8 mouse cellular contexts compared by ENCODE assay signal in genomic region chr17:35979401-35980362, GRCm38 (mm10). TPM values are rescaled to one million over a fixed set of nuclear protein-coding genes. Genes with fewer than 3 reads are reported as not detected.
DNase-seq lines count a peak whose midpoint lies in the region; ATAC-seq and TF ChIP-seq lines count a peak whose summit lies in the region.

TSS of gene Gnl1 (plus strand) at chr17:35979851.
TSS of gene Prr3 (minus strand) at chr17:35980236.

- H3K79me2 ChIP-seq in MEL (ENCODE audit: control insufficient read depth, insufficient read depth, low read length, poor library complexity): peaks cover 32% of the 10 kb centered on the region

- H3K4me2 ChIP-seq in lung, embryonic 16.5 days (ENCODE audit: low read depth, low read length): peak within 1 kb of the TSS; percentile 87

- H3K4me1 ChIP-seq in MEL (ENCODE audit: control insufficient read depth in 1 of 2, insufficient read depth in 2 of 2, low read length in 2 of 2): peaks cover 2 to 5% of the 10 kb centered on the region in 2 experiments; a peak in 3 of 4 replicates
- H3K4me1 ChIP-seq in cerebellum, adult 2 months (ENCODE audit: control insufficient read depth, insufficient read depth, low read length): no peaks in the 10 kb centered on the region
- H3K4me1 ChIP-seq in lung, embryonic 16.5 days (replicated peaks; ENCODE audit: control insufficient read depth, insufficient read depth, low read length): peaks cover 15% of the 10 kb centered on the region

- H3K4me3 ChIP-seq in MEL (ENCODE audit: control insufficient read depth in 1 of 2, insufficient read depth in 1 of 2, low read depth in 2 of 2, low read length in 2 of 2): peak within 1 kb of the TSS; percentile 95 to 96
- H3K4me3 ChIP-seq in cerebellum, adult 2 months (replicated peaks; ENCODE audit: insufficient read depth, low read depth, low read length): peak within 1 kb of the TSS; percentile 78
- peak within 1 kb of the TSS; percentile 67 for H3K4me3 ChIP-seq in lung, embryonic 16.5 days (ENCODE audit: low read length)

- peaks cover 1 to 8% of the 10 kb centered on the region in 2 experiments for H3K36me3 ChIP-seq in MEL (ENCODE audit: control insufficient read depth in 1 of 2, insufficient read depth in 2 of 2, low read length in 2 of 2)
- H3K36me3 ChIP-seq in lung, embryonic 16.5 days (ENCODE audit: control insufficient read depth, insufficient read depth, low read length): peaks cover 20% of the 10 kb centered on the region

- TF ChIP-seq CTCF in MEL (IDR thresholded peaks at IDR 0.05 in 2 of 3, conservative IDR thresholded peaks at IDR 0.05 in 1 of 3; ENCODE audit: control insufficient read depth in 1 of 3, insufficient read depth in 1 of 3, low read depth in 2 of 3, low read length in 3 of 3, poor library complexity in 1 of 3, severe bottlenecking in 1 of 3): no peak
- TF ChIP-seq CTCF in cerebellum, adult 2 months (IDR thresholded peaks at IDR 0.05; ENCODE audit: borderline replicate concordance, insufficient read depth, low read depth, low read length): no peak

- under 1% methylated on average over 97 of the region's 109 CpGs for WGBS in cerebellum, adult 2 months
- under 1% methylated on average over 58 of the region's 109 CpGs for WGBS in lung, embryonic 16.5 days

- peak within 1 kb of the TSS; percentile 94 for H3K9ac ChIP-seq in MEL (ENCODE audit: control insufficient read depth, low read depth, low read length, poor library complexity, severe bottlenecking)
- H3K9ac ChIP-seq in lung, embryonic 16.5 days (ENCODE audit: low read length): peak within 1 kb of the TSS; percentile 64

- no peaks in the 10 kb centered on the region for H3K9me3 ChIP-seq in MEL (replicated peaks; ENCODE audit: insufficient read depth, low read length)
- H3K9me3 ChIP-seq in lung, embryonic 16.5 days (ENCODE audit: control insufficient read depth, low read length): no peaks in the 10 kb centered on the region

- DNase-seq in MEL (ENCODE audit: low read depth, low spot score): peak; percentile 96
- peak; percentile 92 to 97 for DNase-seq in cerebellum, adult 2 months
- DNase-seq in forelimb bud, embryonic 11.5 days (ENCODE audit: low read depth, low spot score): peak; percentile 90
- peak; percentile 95 for DNase-seq in layer of hippocampus, adult 9-10 months (ENCODE audit: low spot score)
- peak; percentile 95 for DNase-seq in ovary, postnatal 10 days (ENCODE audit: low spot score)
- peak; percentile 80 to 84 for DNase-seq in thymus, postnatal 10 days (ENCODE audit: low spot score in 2 of 2)

- no peak for TF ChIP-seq RAD21 in MEL (IDR thresholded peaks at IDR 0.05; ENCODE audit: low read depth, low read length)

- H3K27ac ChIP-seq in MEL (ENCODE audit: control insufficient read depth, low read depth, low read length): peak within 1 kb of the TSS; percentile 92
- peak within 1 kb of the TSS; percentile 82 for H3K27ac ChIP-seq in cerebellum, adult 2 months (ENCODE audit: insufficient read depth, low read length)
- peak within 1 kb of the TSS; percentile 95 for H3K27ac ChIP-seq in lung, embryonic 16.5 days (ENCODE audit: low read length)

- no peaks in the 10 kb centered on the region for H3K27me3 ChIP-seq in MEL (ENCODE audit: control insufficient read depth in 1 of 2, insufficient read depth in 2 of 2, low read length in 2 of 2)
- H3K27me3 ChIP-seq in cerebellum, adult 2 months (ENCODE audit: control insufficient read depth, insufficient read depth, low read length): no peaks in the 10 kb centered on the region
- H3K27me3 ChIP-seq in lung, embryonic 16.5 days (ENCODE audit: control insufficient read depth, insufficient read depth, low read depth, low read length): no peaks in the 10 kb centered on the region

- peak; percentile 11 to 43; a peak in 2 of 4 replicates for TF ChIP-seq POLR2A in MEL (IDR thresholded peaks at IDR 0.05; ENCODE audit: control insufficient read depth in 1 of 2, insufficient read depth in 1 of 2, low read depth in 1 of 2, low read length in 2 of 2, poor library complexity in 1 of 2)
- no peak for TF ChIP-seq POLR2A in cerebellum, adult 2 months (IDR thresholded peaks at IDR 0.05; ENCODE audit: borderline replicate concordance, insufficient read depth, low read length)

- peak; percentile 78 to 82 for ATAC-seq in hematopoietic stem cell, adult 5-6 weeks (replicated peaks in 1 of 2; ENCODE audit: insufficient read depth in 1 of 2, low FRiP score in 2 of 2, low TSS enrichment in 1 of 2, low read depth in 1 of 2, poor library complexity in 2 of 2, severe bottlenecking in 2 of 2)
- peak; percentile 90 for ATAC-seq in lung, embryonic 16.5 days (ENCODE audit: low read depth)

- no peak for TF ChIP-seq EP300 in MEL (IDR thresholded peaks at IDR 0.05; ENCODE audit: low read depth in 1 of 2, low read length in 2 of 2)

TF ChIP-seq in MEL, 35 proteins besides CTCF, POLR2A, EP300 and RAD21:
- TF ChIP-seq SIN3A (IDR thresholded peaks at IDR 0.05; ENCODE audit: low read length): peak; percentile 92
- peak; percentile 93 for TF ChIP-seq MAX (IDR thresholded peaks at IDR 0.05; ENCODE audit: low read length)
- no peak for TF ChIP-seq ZC3H11A (IDR thresholded peaks at IDR 0.05; ENCODE audit: low read depth, low read length)
- TF ChIP-seq USF1 (IDR thresholded peaks at IDR 0.05; ENCODE audit: low read depth, low read length): 0 out of 2 replicates have a peak, but pooled peaks have one; percentile 31
- TF ChIP-seq NELFE (IDR thresholded peaks at IDR 0.05; ENCODE audit: low read depth, low read length): peak; percentile 36
- 0 out of 2 replicates have a peak, but pooled peaks have one; percentile 25 for TF ChIP-seq ETS1 (IDR thresholded peaks at IDR 0.05; ENCODE audit: low read depth, low read length)
- no peak for TF ChIP-seq CHD2 (IDR thresholded peaks at IDR 0.05; ENCODE audit: low read length)
- peak; percentile 86 for TF ChIP-seq HCFC1 (IDR thresholded peaks at IDR 0.05; ENCODE audit: low read depth, low read length)
- TF ChIP-seq ELF1 (IDR thresholded peaks at IDR 0.05; ENCODE audit: low read depth, low read length): no peak
- peak; percentile 96 for TF ChIP-seq MXI1 (IDR thresholded peaks at IDR 0.05; ENCODE audit: low read depth, low read length)
- TF ChIP-seq MAZ (IDR thresholded peaks at IDR 0.05; ENCODE audit: low read depth, low read length): peak; percentile 76; the same call in 1 of the 2 replicates
- 0 out of 2 replicates have a peak, but pooled peaks have one; percentile 13 for TF ChIP-seq NRF1 (IDR thresholded peaks at IDR 0.05; ENCODE audit: insufficient read depth, low read depth, low read length, poor library complexity, severe bottlenecking)
- TF ChIP-seq BHLHE40 (IDR thresholded peaks at IDR 0.05; ENCODE audit: borderline replicate concordance, low read depth, low read length): peak; percentile 88

RNA-seq across cellular contexts. Expression of gene Gnl1, which starts in this region (rescaled TPM):
- 50.7 and 57.1 TPM in 2 replicates for total RNA-seq in MEL (2012; rRNA removed)
- 10 to 100 TPM in 1 of 2 experiments, not detected in 1; 98.5 TPM for polyA plus RNA-seq in MEL (2012; ENCODE audit: insufficient read depth in 1 of 2, insufficient read length in 2 of 2, low read depth in 1 of 2, low replicate concordance in 2 of 2, missing spikeins in 1 of 2)
- polyA plus RNA-seq in cerebellum, adult 2 months (2012; rRNA removed): 92.5 and 103 TPM in 2 replicates
- 18.3 and 22.1 TPM in 2 replicates for total RNA-seq in hematopoietic stem cell, adult 5-6 weeks (2017)
- 43.1 and 44.7 TPM in 2 replicates for polyA plus RNA-seq in lung, embryonic 16.5 days (2015; fragmentation: Nextera tagmentation; extraction: Ambion mirVana)

RNA-seq across cellular contexts. Expression of gene Prr3, which starts in this region (rescaled TPM):
- total RNA-seq in MEL (2012; rRNA removed): 12.2 and 13.8 TPM in 2 replicates
- 10 to 100 TPM in 1 of 2 experiments, not detected in 1; 48.1 TPM for polyA plus RNA-seq in MEL (2012; ENCODE audit: insufficient read depth in 1 of 2, insufficient read length in 2 of 2, low read depth in 1 of 2, low replicate concordance in 2 of 2, missing spikeins in 1 of 2)
- 38.8 and 42.6 TPM in 2 replicates for polyA plus RNA-seq in cerebellum, adult 2 months (2012; rRNA removed)
- total RNA-seq in hematopoietic stem cell, adult 5-6 weeks (2017): 15.4 and 27.2 TPM in 2 replicates
- 27.5 and 29.7 TPM in 2 replicates for polyA plus RNA-seq in lung, embryonic 16.5 days (2015; fragmentation: Nextera tagmentation; extraction: Ambion mirVana)

Comparison
In these comparisons a context has a peak if more than half of its experiments do, and no peak if none do; other contexts are left out.
1. Peak in every context shown above with its lines: DNase-seq, ATAC-seq, H3K4me3 ChIP-seq and H3K27ac ChIP-seq.